15 mouse cellular contexts compared by ENCODE assay signal in the genomic region with DNA sequence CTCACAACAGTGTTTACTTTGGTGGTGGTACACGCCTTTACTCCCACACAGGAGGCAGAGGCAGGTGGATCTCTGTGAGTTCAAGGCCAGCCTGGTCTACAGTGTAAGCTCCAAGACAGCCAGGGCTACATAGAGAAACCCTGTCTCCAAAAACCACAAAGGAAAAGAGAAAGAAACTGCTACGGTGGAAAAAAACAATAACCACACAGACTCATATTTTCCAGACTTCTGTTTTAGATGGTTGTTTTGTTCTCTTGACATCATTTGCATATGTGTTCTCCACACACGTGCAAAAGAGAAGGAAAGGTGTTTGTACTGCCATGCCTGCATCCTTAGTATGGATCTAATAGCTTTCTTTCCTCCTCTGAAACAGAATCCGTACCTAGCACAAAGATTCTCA. TPM values are rescaled to one million over a fixed set of nuclear protein-coding genes. Genes with fewer than 3 reads are reported as not detected.
A peak's percentile ranks its signal among the peaks of the same experiment; 100 is the strongest.
DNase-seq lines count a peak whose midpoint lies in the region; ATAC-seq and TF ChIP-seq lines count a peak whose summit lies in the region.
"Had no signal": no experiment of that assay in that cellular context is flagged by ENCODE, and none has a peak within 500 bp of the region (broad histone marks: within the 10 kb centered on the region; RNA-seq: fewer than 3 reads in every experiment).

No protein-coding gene starts in this region.

- no peaks in the 10 kb centered on the region for H3K9me3 ChIP-seq in lung, embryonic 16.5 days (ENCODE audit: control insufficient read depth, low read length)
- H3K9me3 ChIP-seq: embryonic facial prominence, embryonic 13.5 days; limb, embryonic 12.5 days had no signal

- DNase-seq in heart, adult 2 months, result no peak
- no peak for DNase-seq in heart, adult 11 months
- no peak for DNase-seq in lung, postnatal 36 days
- DNase-seq in cerebellum, postnatal 36 days, result no peak
- no peak for DNase-seq in cerebellum, adult 9-11 months
- DNase-seq: cerebellum, postnatal 14 days; forebrain, postnatal 0 days; layer of hippocampus, postnatal 36 days; right cerebral cortex, adult 18-20 months had no signal

- no peak for TF ChIP-seq POLR2A in heart, adult 2 months (IDR thresholded peaks at IDR 0.05; ENCODE audit: insufficient read depth, low read depth, low read length)
- TF ChIP-seq POLR2A in bone marrow, adult 2 months (IDR thresholded peaks at IDR 0.05; ENCODE audit: borderline replicate concordance, control insufficient read depth, low read depth, low read length), result no peak

- no peaks in the 10 kb centered on the region for H3K27me3 ChIP-seq in heart, adult 2 months (ENCODE audit: control insufficient read depth, insufficient read depth, low read length)
- no peaks in the 10 kb centered on the region for H3K27me3 ChIP-seq in lung, embryonic 16.5 days (ENCODE audit: control insufficient read depth, insufficient read depth, low read depth, low read length)
- H3K27me3 ChIP-seq: embryonic facial prominence, embryonic 13.5 days; limb, embryonic 12.5 days had no signal

- peaks cover 2% of the 10 kb centered on the region for H3K36me3 ChIP-seq in heart, adult 2 months (ENCODE audit: control insufficient read depth, insufficient read depth, low read length)
- no peaks in the 10 kb centered on the region for H3K36me3 ChIP-seq in lung, embryonic 16.5 days (ENCODE audit: control insufficient read depth, insufficient read depth, low read length)
- H3K36me3 ChIP-seq in macrophage (ENCODE audit: inconsistent target), result no peaks in the 10 kb centered on the region
- H3K36me3 ChIP-seq: embryonic facial prominence, embryonic 13.5 days; limb, embryonic 12.5 days had no signal

- H3K27ac ChIP-seq in heart, adult 2 months, result peak overlapping the region; percentile 95
- H3K27ac ChIP-seq in lung, embryonic 16.5 days (ENCODE audit: low read length), result peak overlapping the region; percentile 67; the same call in 1 of the 2 replicates
- H3K27ac ChIP-seq in bone marrow, adult 2 months (ENCODE audit: control insufficient read depth, insufficient read depth, low read depth, low read length, poor library complexity), result peak overlapping the region; percentile 70; the same call in 1 of the 2 replicates
- no peak overlapping the region for H3K27ac ChIP-seq in macrophage
- H3K27ac ChIP-seq: embryonic facial prominence, embryonic 13.5 days; limb, embryonic 12.5 days had no signal

- H3K4me2 ChIP-seq in lung, embryonic 16.5 days (ENCODE audit: low read depth, low read length), result no peak overlapping the region
- H3K4me2 ChIP-seq: embryonic facial prominence, embryonic 13.5 days; limb, embryonic 12.5 days had no signal

- WGBS in heart, adult 2 months, result 58% methylated on average over 4 of the region's 4 CpGs
- 82% methylated on average over 4 of the region's 4 CpGs for WGBS in lung, embryonic 16.5 days
- WGBS in bone marrow, adult 2 months, result 32% methylated on average over 4 of the region's 4 CpGs
- 40% methylated on average over 4 of the region's 4 CpGs for WGBS in macrophage (ENCODE audit: missing documents)

- no peak for ATAC-seq in lung, embryonic 16.5 days (ENCODE audit: low read depth)
- ATAC-seq: forebrain, postnatal 0 days; midbrain, embryonic 16.5 days had no signal

- no peak for TF ChIP-seq EP300 in heart, adult 2 months (IDR thresholded peaks at IDR 0.05; ENCODE audit: insufficient read depth, low read depth, low read length)

- no peak overlapping the region; the same call in 1 of the 2 replicates for H3K4me3 ChIP-seq in heart, adult 2 months
- no peak overlapping the region for H3K4me3 ChIP-seq in lung, embryonic 16.5 days (ENCODE audit: low read length)
- H3K4me3 ChIP-seq in bone marrow, adult 2 months (replicated peaks; ENCODE audit: control insufficient read depth, low read depth, low read length), result peak overlapping the region; percentile 19
- peak overlapping the region; percentile 8; the same call in 1 of the 2 replicates for H3K4me3 ChIP-seq in macrophage (ENCODE audit: inconsistent target)
- H3K4me3 ChIP-seq: embryonic facial prominence, embryonic 13.5 days; limb, embryonic 12.5 days had no signal

- intact Hi-C loops in heart, adult 2 months (cut with DNase I), result loop anchor here (2.0 to 5.0 kb wide), 5 partner anchors 17 to 108 kb away; partner anchors contain the start of gene Utrn

- H3K4me1 ChIP-seq in heart, adult 2 months (ENCODE audit: control insufficient read depth, insufficient read depth, low read length), result peaks cover 40% of the 10 kb centered on the region
- peaks cover 4% of the 10 kb centered on the region for H3K4me1 ChIP-seq in lung, embryonic 16.5 days (replicated peaks; ENCODE audit: control insufficient read depth, insufficient read depth, low read length)
- H3K4me1 ChIP-seq in bone marrow, adult 2 months (ENCODE audit: control insufficient read depth, insufficient read depth, low read length), result peaks cover 2% of the 10 kb centered on the region; the same call in 1 of the 2 replicates

- TF ChIP-seq CTCF in heart, adult 2 months (IDR thresholded peaks at IDR 0.05), result no peak
- TF ChIP-seq CTCF in bone marrow, adult 2 months (IDR thresholded peaks at IDR 0.05; ENCODE audit: control insufficient read depth, insufficient read depth, low read length), result no peak

- peak overlapping the region; percentile 63 for H3K9ac ChIP-seq in heart, adult 2 months (ENCODE audit: low read depth, low read length)
- H3K9ac ChIP-seq in lung, embryonic 16.5 days (ENCODE audit: low read length), result no peak overlapping the region
- H3K9ac ChIP-seq: embryonic facial prominence, embryonic 13.5 days; forebrain, postnatal 0 days; limb, embryonic 12.5 days had no signal

- peaks cover 4% of the 10 kb centered on the region; the same call in 1 of the 2 replicates for H3K79me2 ChIP-seq in heart, adult 2 months (replicated peaks; ENCODE audit: control insufficient read depth, insufficient read depth, low read length)
- H3K79me2 ChIP-seq in macrophage (ENCODE audit: inconsistent target), result peaks cover 4% of the 10 kb centered on the region; the same call in 1 of the 2 replicates

RNA-seq across cellular contexts. Expression of gene Utrn, which starts 55.3 kb away (rescaled TPM):
- 10 to 100 TPM; 61.8 to 68.1 TPM for total RNA-seq in heart, adult 2 months (2021)
- 18.8 and 33.4 TPM in 2 replicates for polyA plus RNA-seq in heart, adult 2 months (2012; rRNA removed)
- polyA plus RNA-seq in lung, embryonic 16.5 days (2015; fragmentation: Nextera tagmentation; extraction: Ambion mirVana), result 75.8 and 81.7 TPM in 2 replicates
- 6.9 and 31.4 TPM in 2 replicates for polyA plus RNA-seq in bone marrow, adult 2 months (2011; ENCODE audit: insufficient read depth, insufficient read length, low replicate concordance, missing spikeins)
- total RNA-seq in macrophage (2018; cell fraction: chromatin; rRNA removed), result 100 to 1,000 TPM; 109 to 321 (median 191) TPM
- total RNA-seq in macrophage (2018; cell fraction: cytosol; rRNA removed), result 10 to 100 TPM in 24 of 26 experiments, 1 to 10 TPM in 2; 9.2 to 22.3 (median 17.3) TPM
- total RNA-seq in macrophage (2018; cell fraction: nucleus; rRNA removed), result 100 to 1,000 TPM in 7 of 26 experiments, 10 to 100 TPM in 19; 46.6 to 154 (median 72.0) TPM
- 8.4 to 11.5 TPM (median 9.5 TPM) in 3 replicates for polyA plus RNA-seq in macrophage (2018)

Comparison
In these comparisons a context has a peak if more than half of its experiments do, and no peak if none do; other contexts are left out.
1. H3K4me3 ChIP-seq: peak in bone marrow, adult 2 months (single experiment) and macrophage (single experiment); none in heart, adult 2 months (single experiment) and lung, embryonic 16.5 days (single experiment).